Mouse (Mus musculus) forebrain, embryonic 14.5 days (tissue): ENCODE results near the gene C8a. TPM values are rescaled to one million over a fixed set of nuclear protein-coding genes. Genes with fewer than 3 reads are reported as not detected.

Experiments
- ATAC-seq: fragments of 200-750 bp; cut with Nextera tagmentation; 2 replicates; pipeline ENCODE4 v1.8.0; 2017; ENCODE audit warnings: mild to moderate bottlenecking, moderate library complexity
- DNase-seq: peaks from one replicate; pipeline ENCODE4 v3.0.0-alpha.2; 2015; ENCODE audit warnings: low spot score
- H3K27ac ChIP-seq: fragments of 300-500 bp; sonication (generic); 2 replicates; pipeline ENCODE4 v1.5.1; 2014; ENCODE audit warnings: low read depth, mild to moderate bottlenecking, control low read depth, low read length, moderate library complexity
- H3K27me3 ChIP-seq: fragments of 300-500 bp; sonication (generic); replicated peaks from 2 replicates; pipeline ENCODE4 v1.6.1; 2014; ENCODE audit warnings: low read length, control low read depth, mixed read lengths; ENCODE audit not compliant: control insufficient read depth, insufficient read depth
- H3K36me3 ChIP-seq: fragments of 300-500 bp; sonication (generic); 2 replicates; pipeline ENCODE4 v1.6.1; 2014; ENCODE audit warnings: low read length, control low read depth; ENCODE audit not compliant: control insufficient read depth, insufficient read depth
- H3K4me1 ChIP-seq: fragments of 300-500 bp; sonication (generic); 2 replicates; pipeline ENCODE4 v1.6.1; 2014; ENCODE audit warnings: antibody characterized with exemption, low read length, control low read depth; ENCODE audit not compliant: control insufficient read depth, insufficient read depth
- H3K4me2 ChIP-seq: fragments of 300-500 bp; sonication (generic); 2 replicates; pipeline ENCODE4 v1.6.1; 2014; ENCODE audit warnings: mild to moderate bottlenecking, control low read depth, low read length
- H3K4me3 ChIP-seq: fragments of 300-500 bp; sonication (generic); 2 replicates; pipeline ENCODE4 v1.5.1; 2014; ENCODE audit warnings: low read depth, low read length, control low read depth
- H3K9ac ChIP-seq: fragments of 300-500 bp; sonication (generic); 2 replicates; pipeline ENCODE4 v1.6.1; 2014; ENCODE audit warnings: mild to moderate bottlenecking, low read length, control low read depth, moderate library complexity
- H3K9me3 ChIP-seq: fragments of 300-500 bp; sonication (generic); replicated peaks from 2 replicates; pipeline ENCODE4 v1.6.1; 2016; ENCODE audit warnings: low read length, control low read depth, mixed read lengths; ENCODE audit not compliant: control insufficient read depth
- WGBS: fragments of 180-500 bp; shearing (Covaris S2); extraction: QIAGEN DNeasy Blood & Tissue Kit; methylation state at CpG from one replicate; pipeline ENCODE4 v1.1.7; 2014; 5-methylcytosine and 5-hydroxymethylcytosine counted together
- polyA plus RNA-seq: library from polyadenylated mRNA; unstranded; fragments of >200 nt; fragmentation: Nextera tagmentation; extraction: Ambion mirVana; gene quantifications from 2 replicates; pipeline ENCODE4 v1.2.1, GENCODE M21; 2014

Gene C8a
- polyA plus RNA-seq, 1 experiment from 2014 or later = not detected

DNA sequence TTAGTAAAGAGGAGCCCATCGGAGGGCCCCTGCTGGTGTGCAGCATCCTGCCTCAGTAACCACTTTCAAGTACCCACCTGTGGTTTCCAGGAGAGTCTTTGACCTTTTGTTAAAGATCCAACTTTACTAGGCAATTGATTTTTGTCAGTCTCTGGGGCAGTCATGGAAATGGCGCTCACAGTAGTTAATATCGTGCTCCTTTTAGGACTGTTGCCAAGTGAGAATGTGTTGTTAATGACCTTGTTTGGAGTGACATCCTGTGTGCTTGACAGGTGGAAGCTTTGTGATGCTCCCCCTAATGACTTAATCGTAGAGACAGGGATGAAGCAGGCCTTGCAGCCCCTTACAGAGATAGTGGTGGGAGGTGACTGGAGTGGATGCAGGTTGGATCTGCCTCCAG, 105.9 kb downstream of the C8a start:
- Histone ChIP-seq H3K36me3 (no peaks in the 10 kb centered on the region), H3K27ac (no peak overlapping the region), H3K4me1 (peaks cover 15% of the 10 kb centered on the region), H3K4me2 (no peak overlapping the region), H3K27me3 (no peaks in the 10 kb centered on the region), H3K9me3 (no peaks in the 10 kb centered on the region), H3K9ac (no peak overlapping the region), H3K4me3 (no peak overlapping the region)
- WGBS = 32% methylated on average over 4 of the region's 4 CpGs
- ATAC-seq (no peak), DNase-seq (peak; percentile 33)

DNA sequence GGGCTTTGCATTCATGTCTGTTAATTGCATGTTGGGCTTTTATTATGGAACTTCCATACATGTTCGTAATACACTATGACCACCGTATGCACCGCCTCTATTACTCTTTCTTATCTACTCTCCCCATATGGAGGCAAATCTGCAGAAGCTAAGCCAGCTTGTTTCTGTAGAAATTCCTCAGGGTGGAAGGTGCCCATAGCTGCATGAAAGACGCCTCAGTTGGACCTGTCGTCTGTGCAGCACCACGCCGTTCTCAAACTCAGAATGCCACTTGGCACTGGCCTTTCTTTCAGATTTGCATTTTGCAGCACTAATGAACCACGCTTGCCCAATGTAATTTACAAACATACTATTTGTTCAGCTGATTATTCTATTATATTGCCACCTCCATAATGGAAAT, 106.6 kb downstream of the C8a start:
- ATAC-seq = peak; percentile 52; the same call in 1 of the 2 replicates
- Histone ChIP-seq H3K27ac (no peak overlapping the region), H3K4me2 (no peak overlapping the region), H3K4me3 (no peak overlapping the region), H3K36me3 (no peaks in the 10 kb centered on the region), H3K9ac (no peak overlapping the region), H3K9me3 (no peaks in the 10 kb centered on the region), H3K4me1 (peaks cover 15% of the 10 kb centered on the region), H3K27me3 (no peaks in the 10 kb centered on the region)
- peak; percentile 49 for DNase-seq
- 44% methylated on average over 8 of the region's 8 CpGs for WGBS

DNA sequence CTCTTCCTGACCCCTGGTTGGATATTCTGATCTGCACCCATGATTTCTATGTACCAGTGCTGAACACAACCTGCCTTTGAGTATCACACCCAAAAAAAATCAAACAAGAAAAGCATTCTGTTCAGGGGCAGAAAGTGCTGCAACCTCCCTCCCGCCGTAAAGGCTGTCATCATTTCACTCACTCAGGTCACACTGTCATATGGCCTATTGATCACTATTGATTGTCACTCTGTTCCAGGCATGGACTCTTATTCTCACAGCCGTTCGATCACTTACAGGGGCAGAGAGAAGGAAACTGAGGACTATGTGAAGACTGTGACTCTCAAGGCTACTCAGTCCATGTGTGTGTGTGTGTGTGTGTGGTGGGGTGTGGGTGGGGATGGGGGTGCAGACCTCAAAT, 108.0 kb downstream of the C8a start:
- ATAC-seq (no peak), DNase-seq (no peak)
- 86% methylated on average over 4 of the region's 4 CpGs for WGBS
- Histone ChIP-seq H3K9me3 (no peaks in the 10 kb centered on the region), H3K4me3 (no peak overlapping the region), H3K9ac (no peak overlapping the region), H3K4me1 (peaks cover 15% of the 10 kb centered on the region), H3K4me2 (no peak overlapping the region), H3K27me3 (no peaks in the 10 kb centered on the region), H3K36me3 (no peaks in the 10 kb centered on the region), H3K27ac (no peak overlapping the region)

DNA sequence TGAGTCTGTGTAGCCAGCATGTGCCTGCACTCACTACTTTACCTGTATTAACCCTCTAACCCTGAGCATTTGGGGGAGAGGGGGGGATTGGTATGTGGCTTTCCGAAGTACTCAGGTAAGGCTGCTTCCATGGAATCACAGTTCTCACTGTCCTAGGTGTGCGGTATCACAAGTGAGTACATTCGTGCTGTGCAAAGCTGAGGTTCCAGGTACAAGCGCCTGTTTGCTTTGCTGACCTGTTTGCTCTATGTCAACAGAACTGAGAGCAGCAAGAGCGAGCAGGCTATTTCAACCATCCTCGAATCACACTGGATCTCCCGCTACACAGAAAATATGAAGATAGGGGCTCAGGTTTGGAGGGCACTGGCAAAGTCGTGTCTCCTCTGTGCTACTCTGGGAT, 110.1 kb downstream of the C8a start, which contains the start of gene C8b:
C8b (plus strand) TSS at position 253 of the 400 bp plus-strand sequence.
- DNase-seq (no peak), ATAC-seq (no peak)
- no peak within 1 kb of the TSS for H3K27ac ChIP-seq
- no peak within 1 kb of the TSS for H3K4me2 ChIP-seq
- no peak within 1 kb of the TSS for H3K4me3 ChIP-seq
- H3K4me1 ChIP-seq = peaks cover 15% of the 10 kb centered on the region
- H3K9me3 ChIP-seq = no peaks in the 10 kb centered on the region
- H3K36me3 ChIP-seq = no peaks in the 10 kb centered on the region
- 97% methylated on average over 8 of the region's 8 CpGs for WGBS
- no peak within 1 kb of the TSS for H3K9ac ChIP-seq
- H3K27me3 ChIP-seq = no peaks in the 10 kb centered on the region

Other genes starting within 250 kb of the C8a start
- gene C8b, start 110.1 kb downstream of the C8a start, polyA plus RNA-seq = not detected in 2 replicates
- not detected in 2 replicates for gene Gm17662, start 19.1 kb downstream of the C8a start, polyA plus RNA-seq
- gene Fyb2, start 37.1 kb upstream of the C8a start, polyA plus RNA-seq = 0.28 TPM in 1 of 2 replicates, not detected in the other
- 9.8 and 12.8 TPM in 2 replicates for gene Prkaa2, start 233.5 kb upstream of the C8a start, polyA plus RNA-seq